Mouse (Mus musculus) ES-E14 (cell line): ENCODE measurements around the gene Colgalt1.

Experiments used
- CHD2 ChIP-seq: IDR thresholded peaks from 2 replicates; pipeline ENCODE4 v1.6.1; 2014; ENCODE audit warnings: mild to moderate bottlenecking, low read depth, low read length, inconsistent platforms
- HCFC1 ChIP-seq: IDR thresholded peaks from 2 replicates; pipeline ENCODE4 v1.6.1; 2012; ENCODE audit warnings: low read length, inconsistent platforms, borderline replicate concordance; ENCODE audit not compliant: insufficient read depth
- MAFK ChIP-seq: IDR thresholded peaks from 2 replicates; pipeline ENCODE4 v1.6.1; 2014; ENCODE audit warnings: mild to moderate bottlenecking, low read depth, low read length, inconsistent platforms; ENCODE audit not compliant: insufficient read depth
- ZC3H11A ChIP-seq: IDR thresholded peaks from 2 replicates; pipeline ENCODE4 v1.6.1; 2012; ENCODE audit warnings: low read depth, mild to moderate bottlenecking, inconsistent platforms, low read length, borderline replicate concordance
- ZNF384 ChIP-seq: IDR thresholded peaks from 2 replicates; pipeline ENCODE4 v1.6.1; 2012; ENCODE audit warnings: low read depth, low read length, inconsistent platforms

- no peak for TF ChIP-seq ZNF384
- TF ChIP-seq CHD2 = no peak
- peak; percentile 53; the same call in 1 of the 2 replicates for TF ChIP-seq MAFK
- TF ChIP-seq HCFC1 = no peak
- TF ChIP-seq ZC3H11A = no peak
These were observed 35.8 kb upstream of the Colgalt1 start for GRCm38 (mm10) chr8:71575020-71575419.
